Mouse (Mus musculus) midbrain, postnatal 0 days (tissue): ENCODE data around the gene Slc35b4. TPM values are rescaled to one million over a fixed set of nuclear protein-coding genes. Genes with fewer than 3 reads are reported as not detected.

Source experiments
- ATAC-seq: fragments of 200-750 bp; cut with Nextera tagmentation; 2 replicates; pipeline ENCODE4 v1.8.0; 2017; ENCODE audit warnings: moderate number of reproducible peaks, mild to moderate bottlenecking, moderate TSS enrichment, moderate library complexity; ENCODE audit not compliant: low FRiP score
- DNase-seq: peaks from one replicate; pipeline ENCODE4 v3.0.0-alpha.2; 2015; ENCODE audit warnings: low spot score
- H3K27ac ChIP-seq: fragments of 300-500 bp; sonication (generic); 2 replicates; pipeline ENCODE4 v1.5.1; 2014; ENCODE audit warnings: low read depth, mild to moderate bottlenecking, low read length, mixed read lengths
- H3K27me3 ChIP-seq: fragments of 300-500 bp; sonication (generic); 2 replicates; pipeline ENCODE4 v1.6.1; 2014; ENCODE audit warnings: low read length, control low read depth, mixed read lengths; ENCODE audit not compliant: insufficient read depth
- H3K36me3 ChIP-seq: fragments of 300-500 bp; sonication (generic); 2 replicates; pipeline ENCODE4 v1.6.1; 2014; ENCODE audit warnings: low read length, control low read depth, mixed read lengths; ENCODE audit not compliant: insufficient read depth
- H3K4me1 ChIP-seq: fragments of 300-500 bp; sonication (generic); 2 replicates; pipeline ENCODE4 v1.6.1; 2014; ENCODE audit warnings: mild to moderate bottlenecking, control low read depth, antibody characterized with exemption, low read length, mixed read lengths; ENCODE audit not compliant: insufficient read depth
- H3K4me2 ChIP-seq: fragments of 300-500 bp; sonication (generic); 2 replicates; pipeline ENCODE4 v1.6.1; 2014; ENCODE audit warnings: low read depth, mild to moderate bottlenecking, low read length, mixed read lengths; ENCODE audit not compliant: poor library complexity, severe bottlenecking
- H3K4me3 ChIP-seq: fragments of 300-500 bp; sonication (generic); 2 replicates; pipeline ENCODE4 v1.5.1; 2014; ENCODE audit warnings: low read depth, mild to moderate bottlenecking, low read length, moderate library complexity
- H3K9ac ChIP-seq: fragments of 300-500 bp; sonication (generic); replicated peaks from 2 replicates; pipeline ENCODE4 v1.6.1; 2014; ENCODE audit warnings: mild to moderate bottlenecking, low read length, moderate library complexity, mixed read lengths; ENCODE audit not compliant: poor library complexity, severe bottlenecking
- H3K9me3 ChIP-seq: fragments of 300-500 bp; sonication (generic); 2 replicates; pipeline ENCODE4 v1.6.1; 2016; ENCODE audit warnings: low read length, control low read depth
- CTCF ChIP-seq: IDR thresholded peaks from 2 replicates; pipeline ENCODE4 v1.5.1; 2016; ENCODE audit warnings: antibody characterized with exemption, mild to moderate bottlenecking
- WGBS: fragments of 180-500 bp; shearing (Covaris S2); extraction: QIAGEN DNeasy Blood & Tissue Kit; methylation state at CpG from one replicate; pipeline ENCODE4 v1.1.7; 2014; 5-methylcytosine and 5-hydroxymethylcytosine counted together
- polyA plus RNA-seq: library from polyadenylated mRNA; unstranded; fragments of >200 nt; fragmentation: Nextera tagmentation; extraction: Ambion mirVana; gene quantifications from 2 replicates; pipeline ENCODE4 v1.2.1, GENCODE M21; 2015
- total RNA-seq: library from RNA; depleted of rRNA; stranded (reverse); fragments of >200 nt; gene quantifications from 2 replicates; pipeline ENCODE4 v1.2.3, GENCODE M21; 2014

Gene Slc35b4
- total and polyA plus RNA-seq, 2 experiments from 2014 or later, result 30.6 to 30.8 TPM

DNA sequence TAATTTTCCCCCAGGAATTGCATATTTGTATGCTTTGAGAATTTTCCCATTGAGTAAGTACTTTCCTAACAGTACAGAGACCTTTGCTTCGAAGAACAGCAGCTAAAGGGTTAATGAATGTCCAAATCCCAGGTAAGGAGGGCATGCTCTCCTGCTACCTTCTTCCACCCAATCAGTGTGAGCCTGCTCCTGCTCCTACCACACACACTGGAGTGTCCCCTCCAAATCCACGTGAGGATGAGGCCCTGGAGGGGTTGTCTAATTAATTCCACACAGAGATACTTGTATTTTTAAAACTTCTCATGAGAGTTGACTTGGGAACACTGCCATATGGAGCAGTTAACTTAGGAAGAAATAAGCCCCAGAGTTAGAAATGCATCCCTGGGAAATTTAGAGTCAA, 14.3 kb downstream of the Slc35b4 start:
- DNase-seq (no peak), ATAC-seq (no peak)
- H3K4me3 ChIP-seq, result no peak overlapping the region
- no peaks in the 10 kb centered on the region for H3K4me1 ChIP-seq
- peaks cover 68% of the 10 kb centered on the region for H3K36me3 ChIP-seq
- H3K27me3 ChIP-seq, result no peaks in the 10 kb centered on the region
- H3K27ac ChIP-seq, result no peak overlapping the region
- no peak overlapping the region for H3K9ac ChIP-seq
- no peak for TF ChIP-seq CTCF
- WGBS, result 70% methylated on average over 2 of the region's 2 CpGs
- no peak overlapping the region for H3K4me2 ChIP-seq
- H3K9me3 ChIP-seq, result no peaks in the 10 kb centered on the region

GRCm38 (mm10) chr6:34161511-34161910, 15.4 kb downstream of the Slc35b4 start:
- H3K4me2 ChIP-seq, result no peak overlapping the region

GRCm38 (mm10) chr6:34160816-34161310, 16.0 kb downstream of the Slc35b4 start:
- H3K36me3 ChIP-seq, result peaks cover 67% of the 10 kb centered on the region
- no peaks in the 10 kb centered on the region for H3K4me1 ChIP-seq
- ATAC-seq, result no peak
- no peak overlapping the region for H3K4me2 ChIP-seq
- H3K27ac ChIP-seq, result no peak overlapping the region
- H3K9me3 ChIP-seq, result no peaks in the 10 kb centered on the region
- no peak for TF ChIP-seq CTCF
- DNase-seq, result no peak
- no peak overlapping the region for H3K4me3 ChIP-seq
- no peaks in the 10 kb centered on the region for H3K27me3 ChIP-seq
- no peak overlapping the region for H3K9ac ChIP-seq
- 97% methylated on average over 7 of the region's 7 CpGs for WGBS

More at GRCm38 (mm10) chr6:34161511-34161910, 15.4 kb downstream of the Slc35b4 start:
- no peak overlapping the region for H3K9ac ChIP-seq
- WGBS, result 94% methylated on average over 7 of the region's 7 CpGs
- no peak overlapping the region for H3K4me3 ChIP-seq
- H3K27me3 ChIP-seq, result no peaks in the 10 kb centered on the region
- no peaks in the 10 kb centered on the region for H3K9me3 ChIP-seq
- peaks cover 68% of the 10 kb centered on the region for H3K36me3 ChIP-seq
- no peak for TF ChIP-seq CTCF
- DNase-seq, result no peak
- no peak for ATAC-seq
- H3K27ac ChIP-seq, result no peak overlapping the region
- H3K4me1 ChIP-seq, result no peaks in the 10 kb centered on the region

DNA sequence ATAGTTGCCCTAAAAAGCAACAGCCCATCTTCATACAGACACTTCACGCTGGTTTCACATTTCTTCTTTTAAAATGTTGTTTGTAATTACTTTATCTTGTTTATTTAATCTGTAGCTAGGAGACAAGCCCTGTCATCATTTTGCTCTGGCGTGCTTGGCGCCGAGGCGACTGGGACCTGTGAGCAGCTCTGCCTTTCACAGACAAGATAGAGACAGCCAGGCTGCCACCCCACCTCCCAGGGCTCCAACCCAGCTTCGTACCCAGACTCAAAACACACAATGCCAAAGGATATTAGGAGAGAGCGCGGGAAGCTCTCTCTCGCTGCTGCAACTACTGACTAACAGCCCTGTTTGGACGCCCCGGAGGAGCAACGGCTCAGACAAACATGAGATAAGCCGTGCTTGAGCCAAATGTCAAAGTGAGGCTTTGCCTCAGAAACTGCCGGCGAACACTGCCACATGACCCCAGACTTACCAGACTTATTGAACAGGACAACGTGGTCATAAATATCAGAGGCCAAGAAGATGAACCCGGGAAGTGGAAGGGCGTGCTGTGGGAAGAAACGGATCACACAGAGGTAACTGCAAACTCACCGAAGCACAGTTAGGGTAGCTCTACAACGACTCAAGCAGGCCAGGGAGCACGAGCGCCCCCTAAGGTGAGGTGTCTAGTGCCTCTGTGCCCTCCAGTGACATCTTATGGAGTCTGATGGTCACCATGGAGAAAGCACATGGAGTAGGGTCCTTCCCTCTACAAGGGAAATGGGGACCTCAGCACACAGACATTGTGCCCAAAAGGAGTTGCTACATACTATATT, 16.7 kb downstream of the Slc35b4 start:
- no peak overlapping the region for H3K4me2 ChIP-seq
- WGBS, result 88% methylated on average over 23 of the region's 23 CpGs
- H3K27me3 ChIP-seq, result no peaks in the 10 kb centered on the region
- peaks cover 60% of the 10 kb centered on the region for H3K36me3 ChIP-seq
- H3K27ac ChIP-seq, result no peak overlapping the region
- no peak for ATAC-seq
- H3K9ac ChIP-seq, result no peak overlapping the region
- TF ChIP-seq CTCF, result no peak
- DNase-seq, result no peak
- no peaks in the 10 kb centered on the region for H3K9me3 ChIP-seq
- no peak overlapping the region for H3K4me3 ChIP-seq
- no peaks in the 10 kb centered on the region for H3K4me1 ChIP-seq

- DNase-seq, result no peak
- Histone ChIP-seq H3K27ac (no peak overlapping the region), H3K4me3 (no peak overlapping the region), H3K4me1 (no peaks in the 10 kb centered on the region; the same call in 1 of the 2 replicates), H3K4me2 (no peak overlapping the region), H3K9me3 (no peaks in the 10 kb centered on the region), H3K36me3 (peaks cover 49% of the 10 kb centered on the region), H3K27me3 (no peaks in the 10 kb centered on the region), H3K9ac (no peak overlapping the region)
- ATAC-seq, result no peak
- TF ChIP-seq CTCF, result no peak
- 84% methylated on average over 14 of the region's 14 CpGs for WGBS
Observed at GRCm38 (mm10) chr6:34156841-34157748, 19.8 kb downstream of the Slc35b4 start.
